Mouse (Mus musculus) MEL (cell line): ENCODE results near the gene Etv2. TPM values are rescaled to one million over a fixed set of nuclear protein-coding genes. Genes with fewer than 3 reads are reported as not detected.
A peak's percentile ranks its signal among the peaks of the same experiment; 100 is the strongest.

Source experiments
- DNase-seq: peaks from one replicate; pipeline ENCODE4 v3.0.0; 2011; ENCODE audit warnings: low read depth, low spot score
- H3K27ac ChIP-seq: 2 replicates; pipeline ENCODE4 v1.5.1; 2012; ENCODE audit warnings: low read depth, mild to moderate bottlenecking, control low read depth, low read length, moderate library complexity; ENCODE audit not compliant: control insufficient read depth
- H3K27me3 ChIP-seq, 2 experiments: fragments of 150-350 bp in 1 of 2; sonication (generic) in 1 of 2; 2 replicates each; pipeline ENCODE4 v1.6.1; 2012; ENCODE audit warnings: low read length in 2 of 2, mild to moderate bottlenecking in 2 of 2, improper control_type of control experiment in 1 of 2, moderate library complexity in 1 of 2; ENCODE audit not compliant: insufficient read depth in 2 of 2, control insufficient read depth in 1 of 2
- H3K36me3 ChIP-seq, 2 experiments: 2 replicates each; pipeline ENCODE4 v1.6.1; 2012 to 2014; ENCODE audit warnings: low read length in 2 of 2, improper control_type of control experiment in 1 of 2, inconsistent platforms in 1 of 2, mild to moderate bottlenecking in 1 of 2; ENCODE audit not compliant: insufficient read depth in 2 of 2, control insufficient read depth in 1 of 2
- H3K4me1 ChIP-seq, 2 experiments: fragments of 150-350 bp in 1 of 2; sonication (generic) in 1 of 2; 2 replicates each; pipeline ENCODE4 v1.6.1; 2012; ENCODE audit warnings: low read length in 2 of 2, improper control_type of control experiment in 1 of 2, mild to moderate bottlenecking in 1 of 2; ENCODE audit not compliant: insufficient read depth in 2 of 2, control insufficient read depth in 1 of 2
- H3K4me3 ChIP-seq, 2 experiments: fragments of 150-350 bp in 1 of 2; sonication (generic) in 1 of 2; 2 replicates each; pipeline ENCODE4 v1.5.1; 2012; ENCODE audit warnings: low read depth in 2 of 2, low read length in 2 of 2, mild to moderate bottlenecking in 2 of 2, moderate library complexity in 2 of 2, control low read depth in 1 of 2, improper control_type of control experiment in 1 of 2; ENCODE audit not compliant: control insufficient read depth in 1 of 2, insufficient read depth in 1 of 2
- H3K79me2 ChIP-seq: 2 replicates; pipeline ENCODE4 v1.6.1; 2012; ENCODE audit warnings: mild to moderate bottlenecking, low read length, moderate library complexity; ENCODE audit not compliant: control insufficient read depth, poor library complexity, insufficient read depth
- H3K9ac ChIP-seq: 2 replicates; pipeline ENCODE4 v1.6.1; 2012; ENCODE audit warnings: low read depth, mild to moderate bottlenecking, control low read depth, low read length, moderate library complexity; ENCODE audit not compliant: control insufficient read depth, poor library complexity, severe bottlenecking
- H3K9me3 ChIP-seq: fragments of 150-350 bp; sonication (generic); replicated peaks from 2 replicates; pipeline ENCODE4 v1.6.1; 2012; ENCODE audit warnings: mild to moderate bottlenecking, low read length, improper control_type of control experiment, moderate library complexity; ENCODE audit not compliant: insufficient read depth
- CHD1 ChIP-seq: IDR thresholded peaks from 2 replicates; pipeline ENCODE4 v1.6.1; 2012; ENCODE audit warnings: low read depth, mild to moderate bottlenecking, inconsistent platforms, low read length, improper control_type of control experiment
- CHD2 ChIP-seq: IDR thresholded peaks from 2 replicates; pipeline ENCODE4 v1.6.1; 2011; ENCODE audit warnings: low read length, improper control_type of control experiment
- CTCF ChIP-seq, 3 experiments: IDR thresholded peaks in 2 of 3; conservative IDR thresholded peaks in 1 of 3; 2 replicates each; pipeline ENCODE4 v1.5.1; 2011 to 2012; ENCODE audit warnings: low read length in 3 of 3, low read depth in 2 of 3, mild to moderate bottlenecking in 2 of 3, improper control_type of control experiment in 1 of 3, inconsistent platforms in 1 of 3, mixed read lengths in 1 of 3, moderate library complexity in 1 of 3; ENCODE audit not compliant: control insufficient read depth in 1 of 3, insufficient read depth in 1 of 3, poor library complexity in 1 of 3, severe bottlenecking in 1 of 3
- E2F4 ChIP-seq: IDR thresholded peaks from 2 replicates; pipeline ENCODE4 v1.6.1; 2011; ENCODE audit warnings: low read depth, low read length, improper control_type of control experiment, borderline replicate concordance
- ELF1 ChIP-seq: IDR thresholded peaks from 2 replicates; pipeline ENCODE4 v1.6.1; 2014; ENCODE audit warnings: low read depth, mild to moderate bottlenecking, inconsistent platforms, low read length, improper control_type of control experiment, moderate library complexity
- ETS1 ChIP-seq: IDR thresholded peaks from 2 replicates; pipeline ENCODE4 v1.6.1; 2012; ENCODE audit warnings: low read depth, mild to moderate bottlenecking, inconsistent platforms, low read length, improper control_type of control experiment, moderate library complexity
- GABPA ChIP-seq: IDR thresholded peaks from 2 replicates; pipeline ENCODE4 v1.6.1; 2012; ENCODE audit warnings: low read depth, mild to moderate bottlenecking, inconsistent platforms, low read length, improper control_type of control experiment, moderate library complexity
- GATA1 ChIP-seq: IDR thresholded peaks from 2 replicates; pipeline ENCODE4 v1.6.1; 2011; ENCODE audit warnings: low read depth, low read length, improper control_type of control experiment
- HCFC1 ChIP-seq: IDR thresholded peaks from 2 replicates; pipeline ENCODE4 v1.6.1; 2012; ENCODE audit warnings: low read depth, mild to moderate bottlenecking, inconsistent platforms, low read length, improper control_type of control experiment, moderate library complexity
- JUND ChIP-seq: IDR thresholded peaks from 2 replicates; pipeline ENCODE4 v1.6.1; 2011; ENCODE audit warnings: low read depth, mild to moderate bottlenecking, improper control_type of control experiment, low read length
- MAZ ChIP-seq: IDR thresholded peaks from 2 replicates; pipeline ENCODE4 v1.6.1; 2012; ENCODE audit warnings: low read depth, mild to moderate bottlenecking, inconsistent platforms, low read length, improper control_type of control experiment
- MXI1 ChIP-seq: IDR thresholded peaks from 2 replicates; pipeline ENCODE4 v1.6.1; 2011; ENCODE audit warnings: mild to moderate bottlenecking, low read depth, low read length, improper control_type of control experiment
- MYB ChIP-seq: IDR thresholded peaks from 2 replicates; pipeline ENCODE4 v1.6.1; 2011; ENCODE audit warnings: mild to moderate bottlenecking, low read depth, low read length, improper control_type of control experiment
- MYC ChIP-seq: IDR thresholded peaks from 2 replicates; pipeline ENCODE4 v1.6.1; 2011; ENCODE audit warnings: low read depth, mild to moderate bottlenecking, low read length, improper control_type of control experiment, moderate library complexity
- NELFE ChIP-seq: IDR thresholded peaks from 2 replicates; pipeline ENCODE4 v1.6.1; 2011; ENCODE audit warnings: low read depth, low read length, improper control_type of control experiment
- POLR2A ChIP-seq, 2 experiments: IDR thresholded peaks; 2 replicates each; pipeline ENCODE4 v1.6.1; 2011 to 2012; ENCODE audit warnings: low read length in 2 of 2, mild to moderate bottlenecking in 2 of 2, control low read depth in 1 of 2, improper control_type of control experiment in 1 of 2, low read depth in 1 of 2, moderate library complexity in 1 of 2; ENCODE audit not compliant: control insufficient read depth in 1 of 2, insufficient read depth in 1 of 2, poor library complexity in 1 of 2
- POLR2AphosphoS2 ChIP-seq: IDR thresholded peaks from 2 replicates; pipeline ENCODE4 v1.6.1; 2011; ENCODE audit warnings: low read length, improper control_type of control experiment
- RAD21 ChIP-seq: IDR thresholded peaks from 2 replicates; pipeline ENCODE4 v1.6.1; 2011; ENCODE audit warnings: mild to moderate bottlenecking, low read depth, low read length, improper control_type of control experiment
- RCOR1 ChIP-seq: IDR thresholded peaks from 2 replicates; pipeline ENCODE4 v1.6.1; 2012; ENCODE audit warnings: low read depth, mild to moderate bottlenecking, inconsistent platforms, low read length, improper control_type of control experiment
- SIN3A ChIP-seq: IDR thresholded peaks from 2 replicates; pipeline ENCODE4 v1.6.1; 2012; ENCODE audit warnings: low read length, improper control_type of control experiment, inconsistent platforms
- SMC3 ChIP-seq: IDR thresholded peaks from 2 replicates; pipeline ENCODE4 v1.6.1; 2011; ENCODE audit warnings: low read depth, low read length, improper control_type of control experiment
- TBP ChIP-seq: IDR thresholded peaks from 2 replicates; pipeline ENCODE4 v1.8.0; 2011; ENCODE audit warnings: low read depth, low read length, improper control_type of control experiment
- UBTF ChIP-seq: IDR thresholded peaks from 2 replicates; pipeline ENCODE4 v1.6.1; 2012; ENCODE audit warnings: low read depth, mild to moderate bottlenecking, inconsistent platforms, low read length, improper control_type of control experiment, moderate library complexity, borderline replicate concordance; ENCODE audit not compliant: insufficient read depth
- USF1 ChIP-seq: IDR thresholded peaks from 2 replicates; pipeline ENCODE4 v1.6.1; 2014; ENCODE audit warnings: low read depth, mild to moderate bottlenecking, inconsistent platforms, low read length, improper control_type of control experiment, moderate library complexity
- ZKSCAN1 ChIP-seq: IDR thresholded peaks from 2 replicates; pipeline ENCODE4 v1.6.1; 2012; ENCODE audit warnings: low read depth, mild to moderate bottlenecking, inconsistent platforms, low read length, improper control_type of control experiment, moderate library complexity
- ZMIZ1 ChIP-seq: IDR thresholded peaks from 2 replicates; pipeline ENCODE4 v1.6.1; 2012; ENCODE audit warnings: low read depth, mild to moderate bottlenecking, inconsistent platforms, low read length, improper control_type of control experiment, moderate library complexity
- ZNF384 ChIP-seq: IDR thresholded peaks from 2 replicates; pipeline ENCODE4 v1.6.1; 2012; ENCODE audit warnings: low read depth, mild to moderate bottlenecking, inconsistent platforms, low read length, improper control_type of control experiment
- polyA plus RNA-seq, 2 experiments: library from polyadenylated mRNA; stranded (reverse) in 1 of 2; unstranded in 1 of 2; fragments of >175 nt in 1 of 2; fragments of >200 nt in 1 of 2; gene quantifications; 2 replicates each; pipeline versions ENCODE4 v1.2.1 to v1.2.4; 2012; ENCODE audit warnings: low replicate concordance in 2 of 2, low read depth in 1 of 2; ENCODE audit not compliant: insufficient read length in 2 of 2, insufficient read depth in 1 of 2, missing spikeins in 1 of 2
- total RNA-seq: library from RNA; depleted of rRNA; stranded (reverse); fragments of 300-350 nt; gene quantifications from 2 replicates; pipeline ENCODE4 v1.2.3, GENCODE M21; 2012

Gene Etv2
- total and polyA plus RNA-seq, 3 experiments, result 0.15 TPM; not detected in 2

DNA sequence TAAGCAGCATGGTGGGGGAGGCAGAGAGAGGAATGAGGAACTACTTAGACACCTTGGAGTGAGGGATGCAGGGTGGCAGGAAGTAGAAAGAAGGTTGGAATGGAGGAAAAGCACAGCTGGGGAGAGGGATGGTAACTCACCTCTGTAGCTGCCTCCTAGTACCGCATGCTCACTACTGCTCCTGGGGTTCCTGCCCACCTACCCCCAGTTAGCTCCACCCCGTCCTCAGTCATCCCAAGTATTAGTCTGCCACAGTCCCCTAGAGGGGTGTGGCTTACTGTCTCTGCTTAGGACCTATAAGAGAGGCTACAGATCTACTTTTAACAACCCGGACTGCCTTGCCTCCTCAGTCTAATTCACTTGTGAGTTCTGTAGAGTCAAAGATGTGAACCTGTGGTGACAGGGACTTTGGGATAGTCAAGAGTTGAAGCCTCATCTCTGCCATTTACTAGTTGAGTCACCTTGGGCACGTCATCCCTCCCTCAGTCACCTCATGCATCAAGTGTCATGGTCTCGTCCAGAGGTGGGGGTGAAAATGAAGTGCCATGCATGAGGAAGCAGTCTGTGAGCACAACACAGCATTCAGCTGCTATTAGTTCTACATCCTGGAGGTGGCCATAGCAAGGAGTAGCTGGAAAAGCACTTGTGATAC is 42.8 kb downstream of the Etv2 start:
- Histone ChIP-seq H3K27me3 (no peaks in the 10 kb centered on the region), H3K27ac (peak overlapping the region; percentile 84), H3K36me3 (peaks cover 0 to 11% of the 10 kb centered on the region in 2 experiments; a peak in 2 of 4 replicates), H3K4me3 (peak overlapping the region; percentile 28 to 40), H3K9me3 (no peaks in the 10 kb centered on the region), H3K9ac (peak overlapping the region; percentile 56), H3K4me1 (peaks cover 10 to 38% of the 10 kb centered on the region in 2 experiments; a peak in 3 of 4 replicates)
- DNase-seq, result peak; percentile 90
- TF ChIP-seq RAD21 (no peak), POLR2A (IDR thresholded peaks at IDR 0.05; ENCODE audit: control insufficient read depth in 1 of 2, insufficient read depth in 1 of 2, low read depth in 1 of 2, low read length in 2 of 2, poor library complexity in 1 of 2) (peak in 1 of 2 experiments; percentile 73; a peak in 2 of 4 replicates), TBP (peak; percentile 73), ZKSCAN1 (no peak), MYC (peak; percentile 74), NELFE (peak; percentile 49), HCFC1 (peak; percentile 41; the same call in 1 of the 2 replicates), CHD1 (peak; percentile 63; the same call in 1 of the 2 replicates), ELF1 (0 out of 2 replicates have a peak, but pooled peaks have one; percentile 17), ZMIZ1 (peak; percentile 55; the same call in 1 of the 2 replicates)
- TF ChIP-seq, all 39 proteins: peak for 8
- H3K79me2 ChIP-seq, result peaks cover 16% of the 10 kb centered on the region

DNA sequence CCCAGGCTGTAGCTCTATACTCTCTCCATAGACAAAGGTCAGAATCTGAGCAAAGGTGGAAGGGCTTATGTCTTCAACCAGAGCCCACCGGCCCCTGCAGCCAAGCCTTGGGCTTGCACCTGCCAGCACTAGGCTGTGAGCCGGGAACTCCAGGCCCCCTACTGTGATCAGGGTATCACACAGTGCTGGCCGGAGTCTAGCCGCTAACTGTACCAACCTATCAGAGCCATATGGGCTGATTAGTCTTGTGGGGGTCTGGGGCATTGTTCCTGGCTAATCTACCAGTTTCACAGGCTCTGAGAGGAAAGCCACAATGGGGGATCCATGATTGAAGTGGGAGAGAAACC is 44.1 kb downstream of the Etv2 start:
- H3K79me2 ChIP-seq, result peaks cover 29% of the 10 kb centered on the region
- no peak for DNase-seq
- no peaks in the 10 kb centered on the region for H3K27me3 ChIP-seq
- no peaks in the 10 kb centered on the region for H3K9me3 ChIP-seq
- H3K9ac ChIP-seq, result peak overlapping the region; percentile 49
- H3K4me1 ChIP-seq, result peaks cover 10 to 38% of the 10 kb centered on the region in 2 experiments; a peak in 3 of 4 replicates
- TF ChIP-seq CHD2 (no peak), NELFE (no peak), GABPA (no peak), ETS1 (no peak), MYB (no peak), JUND (no peak), SIN3A (no peak), CTCF (IDR thresholded peaks at IDR 0.05 in 2 of 3, conservative IDR thresholded peaks at IDR 0.05 in 1 of 3; ENCODE audit: control insufficient read depth in 1 of 3, insufficient read depth in 1 of 3, low read depth in 2 of 3, low read length in 3 of 3, poor library complexity in 1 of 3, severe bottlenecking in 1 of 3) (no peak), UBTF (no peak), RCOR1 (no peak), MAZ (no peak), USF1 (no peak), ZNF384 (no peak), POLR2AphosphoS2 (no peak), E2F4 (no peak), TBP (no peak), MXI1 (no peak), ZKSCAN1 (no peak), SMC3 (no peak), GATA1 (no peak)
- no peak overlapping the region; a peak in 1 of 4 replicates for H3K4me3 ChIP-seq
- peaks cover 0 to 16% of the 10 kb centered on the region in 2 experiments; a peak in 2 of 4 replicates for H3K36me3 ChIP-seq
- peak overlapping the region; percentile 84 for H3K27ac ChIP-seq
